Mouse (Mus musculus): ENCODE data around the gene Hoxd8. TPM values are rescaled to one million over a fixed set of nuclear protein-coding genes. Genes with fewer than 3 reads are reported as not detected.

The Hoxd8 gene
- polyA plus RNA-seq, 1 experiment from 2014 or later, result 2.6 TPM

DNA sequence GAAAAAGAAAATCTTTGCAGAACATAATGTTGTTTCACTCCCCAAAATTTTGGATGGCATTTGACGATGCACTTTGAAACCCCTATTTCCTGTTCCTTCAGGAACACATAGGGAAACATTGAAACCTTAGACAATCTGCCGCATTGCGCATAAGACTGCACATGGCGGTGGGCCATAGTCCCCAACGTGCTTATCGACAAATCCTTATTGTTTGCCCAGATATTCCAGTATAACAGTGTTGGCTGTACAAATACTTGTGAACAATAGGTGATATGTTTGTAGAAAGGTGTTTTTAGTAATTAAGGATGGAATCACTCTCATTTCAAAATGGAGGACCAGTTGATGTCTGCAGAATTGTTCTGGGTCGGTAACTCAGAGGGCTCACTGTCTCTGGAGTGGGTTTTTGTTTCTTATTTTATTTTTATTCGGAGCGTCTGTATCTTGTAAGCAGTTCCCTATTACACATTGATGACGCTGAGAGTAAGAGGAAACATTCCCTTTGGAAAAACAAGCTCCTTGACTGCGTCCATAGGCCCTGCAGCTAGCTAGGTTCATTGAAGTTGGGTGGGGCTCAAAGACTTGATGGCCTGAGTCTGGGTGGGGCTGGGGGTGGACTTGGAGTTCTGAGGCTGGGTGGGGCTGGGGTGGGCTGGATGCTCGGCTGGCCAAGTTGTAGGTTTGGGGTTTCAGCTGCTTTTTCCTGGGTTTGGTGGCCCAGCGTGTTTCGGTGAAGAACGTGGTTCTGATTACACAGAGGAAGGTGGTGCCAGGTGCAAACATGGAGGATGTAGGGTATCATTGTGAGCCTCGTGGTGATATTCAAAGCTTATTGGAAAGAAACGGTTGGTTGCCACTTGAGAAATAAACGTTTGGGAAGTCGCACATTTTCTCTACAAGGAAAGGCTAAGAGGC is 9.1 kb downstream of the Hoxd8 start:
- no peak for ATAC-seq (ENCODE audit: insufficient number of reproducible peaks, insufficient read depth, low FRiP score, low TSS enrichment)
- no peak overlapping the region for H3K9ac ChIP-seq
- no peak overlapping the region for H3K4me2 ChIP-seq (replicated peaks)
- no peaks in the 10 kb centered on the region for H3K4me1 ChIP-seq
- H3K9me3 ChIP-seq, result no peaks in the 10 kb centered on the region
- no peaks in the 10 kb centered on the region for H3K36me3 ChIP-seq
- 3% methylated on average over 19 of the region's 19 CpGs for WGBS
- H3K27me3 ChIP-seq, result peaks cover 97% of the 10 kb centered on the region
- no peak overlapping the region for H3K27ac ChIP-seq
- no peak overlapping the region for H3K4me3 ChIP-seq

DNA sequence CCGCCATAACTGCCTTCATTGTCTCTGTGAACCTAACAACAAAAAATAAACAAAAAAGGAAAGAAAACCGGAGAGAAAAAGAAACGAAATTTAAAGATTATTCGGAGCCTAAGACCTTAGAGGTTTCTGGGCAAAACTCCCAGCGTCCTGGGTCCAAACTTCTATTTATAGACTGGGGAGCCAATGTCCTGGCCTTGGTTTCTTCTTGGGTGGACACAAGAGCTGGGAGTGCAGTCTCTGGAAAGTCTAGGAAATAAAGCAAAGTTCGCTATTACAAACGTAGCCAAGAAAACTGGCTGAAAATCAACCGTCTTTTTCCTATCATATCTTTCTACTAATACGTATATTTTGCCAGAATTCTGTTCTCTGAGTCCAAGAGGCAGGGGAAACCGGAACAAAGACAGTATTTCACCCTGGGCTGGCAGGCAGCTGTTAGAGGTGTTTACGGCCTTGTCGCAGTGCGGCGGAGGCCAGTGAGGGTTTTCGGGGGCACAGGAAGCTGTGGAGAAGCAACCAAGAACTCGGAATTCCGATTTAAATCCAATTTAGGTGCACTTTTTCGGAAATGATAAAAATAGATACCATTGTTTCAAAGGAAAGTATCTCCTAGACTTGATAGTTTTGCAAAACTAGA is 9.9 kb downstream of the Hoxd8 start:
- 3% methylated on average over 18 of the region's 18 CpGs for WGBS
- no peak overlapping the region for H3K4me2 ChIP-seq (replicated peaks)

DNA sequence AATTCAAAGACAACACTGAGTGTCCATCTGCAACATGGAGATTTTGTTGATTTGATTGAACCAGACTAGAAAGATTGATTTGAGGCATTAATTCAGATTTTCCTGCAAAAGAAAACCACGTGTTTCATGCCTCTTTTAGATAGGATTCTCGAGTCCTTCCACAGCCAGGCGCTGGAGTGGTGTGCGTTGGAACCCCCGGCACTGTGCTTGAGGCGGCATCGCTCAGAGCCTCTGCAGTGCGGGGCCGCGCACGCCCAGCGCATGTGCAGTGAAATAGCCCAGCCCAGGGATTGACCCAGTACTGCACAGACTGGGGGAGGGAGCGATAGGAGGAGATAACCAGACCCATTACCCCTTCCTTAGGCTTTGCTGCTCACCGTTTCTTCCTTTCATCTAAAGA is 10.5 kb downstream of the Hoxd8 start:
- no peak for ATAC-seq (ENCODE audit: insufficient number of reproducible peaks, insufficient read depth, low FRiP score, low TSS enrichment)
- Histone ChIP-seq H3K4me1 (no peaks in the 10 kb centered on the region), H3K36me3 (no peaks in the 10 kb centered on the region), H3K27ac (no peak overlapping the region), H3K9ac (no peak overlapping the region), H3K27me3 (peaks cover 97% of the 10 kb centered on the region), H3K9me3 (no peaks in the 10 kb centered on the region), H3K4me3 (no peak overlapping the region), H3K4me2 (replicated peaks) (no peak overlapping the region)
- 3% methylated on average over 14 of the region's 14 CpGs for WGBS

More for the DNA sequence above, 9.9 kb downstream of the Hoxd8 start:
- Histone ChIP-seq H3K4me3 (no peak overlapping the region), H3K9ac (no peak overlapping the region), H3K4me1 (no peaks in the 10 kb centered on the region), H3K27me3 (peaks cover 97% of the 10 kb centered on the region), H3K27ac (no peak overlapping the region), H3K36me3 (no peaks in the 10 kb centered on the region), H3K9me3 (no peaks in the 10 kb centered on the region)
- no peak for ATAC-seq (ENCODE audit: insufficient number of reproducible peaks, insufficient read depth, low FRiP score, low TSS enrichment)

DNA sequence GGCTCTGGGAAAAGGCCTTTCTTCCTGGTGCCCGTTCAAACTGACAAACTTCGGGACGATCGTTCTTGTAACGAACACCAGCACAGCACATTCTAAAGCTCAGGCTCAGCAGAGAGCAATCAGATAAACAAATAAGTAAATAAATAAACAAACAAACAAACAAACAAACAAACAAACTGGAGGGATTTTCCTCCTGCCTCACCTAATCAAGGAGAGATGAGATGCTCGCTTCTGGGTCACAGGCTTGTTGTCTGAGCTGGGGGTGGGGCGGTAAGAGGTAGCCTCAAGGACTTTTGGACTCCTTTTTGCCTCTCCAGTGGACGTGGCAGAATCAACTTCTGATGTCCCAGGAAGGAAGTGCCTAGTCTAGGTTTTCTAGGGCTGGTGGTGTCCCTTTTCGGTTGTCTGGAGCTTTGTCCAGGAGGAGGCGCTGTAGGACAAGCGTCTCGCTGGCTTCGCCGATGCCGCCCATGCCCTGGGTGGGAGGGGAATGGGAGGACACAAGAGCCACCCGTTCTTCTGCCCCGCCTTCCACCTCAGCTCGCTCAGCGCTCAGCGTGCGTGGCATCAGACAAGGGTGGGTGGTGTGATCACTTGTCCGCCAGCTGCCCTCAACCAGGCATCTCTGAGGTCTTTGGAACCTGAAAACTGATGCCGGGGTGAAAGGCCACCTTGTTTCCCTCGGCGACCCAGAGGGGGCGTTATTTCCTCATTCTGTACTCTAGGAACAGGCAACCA is 11.3 kb downstream of the Hoxd8 start:
- Histone ChIP-seq H3K27me3 (peaks cover 96% of the 10 kb centered on the region), H3K4me3 (peak overlapping the region; percentile 21), H3K4me1 (no peaks in the 10 kb centered on the region), H3K9ac (no peak overlapping the region), H3K27ac (no peak overlapping the region), H3K36me3 (no peaks in the 10 kb centered on the region), H3K4me2 (replicated peaks) (peak overlapping the region; percentile 47), H3K9me3 (no peaks in the 10 kb centered on the region)
- 2% methylated on average over 26 of the region's 26 CpGs for WGBS
- peak; percentile 54; the same call in 1 of the 2 replicates for ATAC-seq (ENCODE audit: insufficient number of reproducible peaks, insufficient read depth, low FRiP score, low TSS enrichment)

DNA sequence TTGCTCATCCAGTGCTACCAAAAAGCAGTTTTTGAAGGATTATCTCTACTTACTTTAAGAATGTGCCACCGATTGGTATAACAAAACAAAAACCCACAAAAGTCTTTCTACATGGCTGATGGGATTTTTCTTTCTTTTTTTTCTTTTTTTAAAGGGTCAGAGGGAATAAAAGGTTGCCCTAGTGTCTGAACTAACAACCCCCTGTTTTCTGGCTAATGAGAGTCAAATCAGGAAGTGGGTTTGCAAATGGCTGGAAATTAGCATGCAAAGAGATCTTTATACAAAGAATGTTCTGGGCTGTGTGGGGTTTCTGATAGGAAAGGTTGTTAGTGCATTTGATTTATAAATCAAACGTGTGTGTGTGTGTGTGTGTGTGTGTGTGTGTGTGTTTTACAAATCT is 16.0 kb downstream of the Hoxd8 start:
- 8% methylated on average over 2 of the region's 2 CpGs for WGBS
- H3K9me3 ChIP-seq, result no peaks in the 10 kb centered on the region
- H3K4me1 ChIP-seq, result no peaks in the 10 kb centered on the region
- H3K4me3 ChIP-seq, result no peak overlapping the region
- no peak for ATAC-seq (ENCODE audit: insufficient number of reproducible peaks, insufficient read depth, low FRiP score, low TSS enrichment)
- no peak overlapping the region for H3K4me2 ChIP-seq (replicated peaks)
- no peaks in the 10 kb centered on the region for H3K36me3 ChIP-seq
- no peak overlapping the region for H3K27ac ChIP-seq
- H3K9ac ChIP-seq, result no peak overlapping the region
- peaks cover 98% of the 10 kb centered on the region for H3K27me3 ChIP-seq

DNA sequence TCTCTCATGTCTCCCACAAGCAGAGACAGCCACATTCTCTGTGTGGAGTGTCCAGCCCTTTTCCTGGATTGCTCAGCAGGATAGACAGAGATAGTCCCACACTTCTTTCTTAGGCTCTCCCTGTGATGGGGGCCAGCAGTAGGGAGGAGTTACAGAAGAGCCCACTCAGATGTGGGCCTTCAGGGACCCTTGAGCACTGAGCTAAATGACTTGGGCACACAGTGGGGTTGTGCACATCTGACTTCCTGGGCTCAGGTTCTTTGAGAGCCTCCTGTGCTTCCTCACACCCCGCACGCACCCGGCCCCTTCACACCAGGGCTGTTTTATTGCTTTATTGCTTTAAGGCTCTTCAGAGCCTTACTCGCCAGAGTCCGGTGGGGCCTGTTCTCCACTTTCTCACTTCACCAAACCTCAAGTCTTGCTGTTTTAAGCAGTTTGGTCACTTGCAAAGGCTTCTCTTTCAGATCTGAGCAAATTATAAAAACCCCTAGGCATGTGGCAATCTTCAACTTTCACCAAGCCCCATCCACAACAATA is 16.6 kb downstream of the Hoxd8 start:
- H3K4me3 ChIP-seq, result no peak overlapping the region
- H3K36me3 ChIP-seq, result no peaks in the 10 kb centered on the region
- 3% methylated on average over 5 of the region's 5 CpGs for WGBS
- no peak overlapping the region for H3K4me2 ChIP-seq (replicated peaks)
- no peaks in the 10 kb centered on the region for H3K9me3 ChIP-seq
- H3K27ac ChIP-seq, result no peak overlapping the region
- H3K9ac ChIP-seq, result no peak overlapping the region
- H3K27me3 ChIP-seq, result peaks cover 97% of the 10 kb centered on the region
- no peaks in the 10 kb centered on the region for H3K4me1 ChIP-seq
- no peak for ATAC-seq (ENCODE audit: insufficient number of reproducible peaks, insufficient read depth, low FRiP score, low TSS enrichment)

DNA sequence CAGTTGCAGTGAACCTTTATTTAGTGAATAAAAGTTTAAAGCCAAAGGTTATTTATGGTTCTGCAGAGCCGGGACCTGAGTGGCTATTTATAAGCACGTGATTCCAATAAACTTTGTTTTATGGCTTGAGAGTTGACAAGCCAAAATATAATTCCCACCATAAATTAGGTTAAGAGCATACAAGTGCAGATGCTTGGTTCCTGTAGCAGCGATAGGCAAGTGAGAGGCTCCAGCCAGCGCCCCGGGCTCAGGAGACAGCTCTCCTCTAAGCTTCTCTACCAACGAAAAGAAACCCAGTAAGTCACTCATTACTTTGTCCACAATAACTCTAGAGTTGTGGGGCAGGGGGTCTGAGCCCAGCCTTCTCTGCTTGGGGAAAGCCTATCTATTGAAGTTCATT is 17.5 kb downstream of the Hoxd8 start:
- H3K27ac ChIP-seq, result no peak overlapping the region
- H3K4me3 ChIP-seq, result no peak overlapping the region
- H3K36me3 ChIP-seq, result no peaks in the 10 kb centered on the region
- no peak overlapping the region for H3K9ac ChIP-seq
- ATAC-seq (ENCODE audit: insufficient number of reproducible peaks, insufficient read depth, low FRiP score, low TSS enrichment), result no peak
- no peaks in the 10 kb centered on the region for H3K9me3 ChIP-seq
- no peak overlapping the region for H3K4me2 ChIP-seq (replicated peaks)
- 7% methylated on average over 6 of the region's 6 CpGs for WGBS
- H3K27me3 ChIP-seq, result peaks cover 97% of the 10 kb centered on the region
- H3K4me1 ChIP-seq, result no peaks in the 10 kb centered on the region

DNA sequence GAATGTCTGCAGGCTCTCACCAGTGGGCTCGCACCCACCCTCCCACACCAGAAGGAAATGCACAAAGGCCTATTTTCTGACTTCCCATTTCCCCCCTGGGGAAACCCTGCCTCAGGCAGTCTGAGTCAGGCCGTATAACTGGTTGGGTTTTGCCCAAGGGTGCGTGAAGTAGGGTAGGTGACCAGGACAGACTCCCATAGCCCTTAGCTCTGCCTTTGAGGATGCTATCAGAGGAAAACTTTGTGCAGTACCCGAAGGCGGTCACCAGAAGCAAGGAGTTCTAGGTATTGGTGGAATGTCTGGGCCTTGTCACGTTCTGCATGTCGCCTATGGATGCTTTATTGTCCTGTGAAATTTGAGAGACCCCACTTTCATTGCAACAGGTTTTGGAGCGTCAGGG is 18.5 kb downstream of the Hoxd8 start:
- WGBS, result 2% methylated on average over 8 of the region's 8 CpGs
- H3K4me1 ChIP-seq, result no peaks in the 10 kb centered on the region

DNA sequence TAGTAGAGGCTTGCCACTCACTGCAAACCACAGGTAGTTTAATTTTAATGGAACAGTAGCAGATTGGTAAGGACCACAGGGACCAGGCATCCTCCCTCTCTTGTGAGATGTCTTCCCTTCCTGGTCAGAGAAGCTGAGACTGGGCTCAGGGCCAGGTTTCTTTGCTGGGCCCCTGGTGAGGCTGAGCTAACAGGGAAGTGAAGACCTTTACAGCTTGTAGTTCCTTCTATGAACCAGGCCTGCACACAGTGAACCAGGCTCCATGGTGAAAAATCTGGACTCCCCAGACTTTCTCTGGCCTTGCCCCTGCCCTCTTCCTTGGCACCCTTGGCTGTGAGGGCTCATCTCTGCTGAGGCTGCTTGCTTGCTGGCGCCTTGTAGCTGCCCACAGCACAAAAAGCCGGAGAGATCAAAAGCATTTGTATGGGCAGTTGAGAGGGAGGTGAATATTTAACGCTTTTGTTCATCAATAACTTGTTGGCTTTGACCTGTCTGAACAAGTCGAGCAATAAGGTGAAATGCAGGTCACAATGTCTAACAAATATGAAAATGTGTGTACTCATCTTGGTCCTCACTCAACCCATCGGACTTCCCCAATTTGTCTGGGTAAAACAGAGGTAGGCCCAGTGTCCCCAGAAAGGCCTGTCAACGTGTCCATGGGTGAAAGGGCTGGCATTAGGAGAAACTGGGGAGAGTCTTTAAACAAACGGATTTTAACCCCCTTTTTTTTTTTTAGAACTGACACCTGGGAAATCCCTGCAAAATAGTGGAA is 20.0 kb downstream of the Hoxd8 start:
- Histone ChIP-seq H3K4me2 (replicated peaks) (no peak overlapping the region), H3K9me3 (no peaks in the 10 kb centered on the region), H3K36me3 (no peaks in the 10 kb centered on the region), H3K4me3 (no peak overlapping the region), H3K9ac (no peak overlapping the region), H3K27ac (no peak overlapping the region), H3K27me3 (peaks cover 95% of the 10 kb centered on the region), H3K4me1 (no peaks in the 10 kb centered on the region)
- no peak for ATAC-seq (ENCODE audit: insufficient number of reproducible peaks, insufficient read depth, low FRiP score, low TSS enrichment)
- 6% methylated on average over 7 of the region's 7 CpGs for WGBS

More for the DNA sequence above, 18.5 kb downstream of the Hoxd8 start:
- H3K4me3 ChIP-seq, result no peak overlapping the region
- H3K36me3 ChIP-seq, result no peaks in the 10 kb centered on the region
- no peak overlapping the region for H3K9ac ChIP-seq
- no peak overlapping the region for H3K27ac ChIP-seq
- ATAC-seq (ENCODE audit: insufficient number of reproducible peaks, insufficient read depth, low FRiP score, low TSS enrichment), result no peak
- H3K27me3 ChIP-seq, result peaks cover 97% of the 10 kb centered on the region
- H3K4me2 ChIP-seq (replicated peaks), result no peak overlapping the region
- no peaks in the 10 kb centered on the region for H3K9me3 ChIP-seq

DNA sequence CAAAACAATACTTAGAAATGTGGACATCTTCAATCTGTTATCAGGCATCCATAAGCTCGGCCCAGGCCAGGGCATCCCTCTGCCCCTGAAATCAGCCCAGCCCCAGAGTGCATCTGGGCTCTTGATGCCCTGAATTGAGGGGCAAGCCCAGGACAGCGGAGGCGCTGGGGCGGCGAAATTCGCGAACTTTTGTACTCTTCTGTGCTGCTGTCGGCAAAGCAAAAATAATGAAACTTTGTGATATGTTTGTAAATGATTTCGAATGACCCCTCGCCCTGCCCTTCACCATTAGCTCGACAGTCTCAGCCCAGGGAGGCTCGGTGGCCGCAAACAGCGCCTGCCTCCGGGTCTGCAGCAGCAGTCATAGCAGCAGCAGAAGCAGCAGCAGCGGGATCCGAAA is 20.8 kb downstream of the Hoxd8 start:
- ATAC-seq (ENCODE audit: insufficient number of reproducible peaks, insufficient read depth, low FRiP score, low TSS enrichment), result no peak
- H3K27ac ChIP-seq, result no peak overlapping the region
- H3K4me2 ChIP-seq (replicated peaks), result no peak overlapping the region
- no peaks in the 10 kb centered on the region for H3K9me3 ChIP-seq
- no peak overlapping the region for H3K9ac ChIP-seq
- no peaks in the 10 kb centered on the region for H3K4me1 ChIP-seq
- H3K4me3 ChIP-seq, result no peak overlapping the region
- 1% methylated on average over 17 of the region's 17 CpGs for WGBS
- H3K36me3 ChIP-seq, result no peaks in the 10 kb centered on the region
- peaks cover 93% of the 10 kb centered on the region for H3K27me3 ChIP-seq

DNA sequence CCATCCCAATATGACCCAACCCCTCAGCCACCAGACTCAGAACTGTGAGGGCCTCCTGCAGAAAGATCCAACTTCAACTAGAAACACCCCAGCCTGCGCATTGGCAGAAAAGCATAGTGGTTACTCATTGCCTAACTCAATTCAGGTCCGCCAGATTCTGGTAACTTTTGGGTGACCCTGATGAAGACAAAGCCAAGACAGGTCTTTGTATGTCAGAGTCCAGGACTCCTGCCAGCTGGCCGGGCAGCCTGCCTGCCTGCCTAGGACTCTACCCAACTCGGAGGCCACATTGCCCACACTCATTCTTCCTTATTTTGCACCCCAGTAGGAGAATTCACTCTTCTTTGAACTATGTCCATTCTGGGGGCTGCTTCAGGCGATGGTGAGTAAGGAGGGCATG is 22.1 kb downstream of the Hoxd8 start, which contains the start of gene Gm28230:
Gm28230 (plus strand) TSS at position 178 of the 400 bp plus-strand sequence.
- Histone ChIP-seq H3K9me3 (no peaks in the 10 kb centered on the region), H3K9ac (no peak within 1 kb of the TSS; the same call in 1 of the 2 replicates), H3K4me1 (no peaks in the 10 kb centered on the region), H3K4me2 (replicated peaks) (peak within 1 kb of the TSS; percentile 40), H3K27me3 (peaks cover 94% of the 10 kb centered on the region), H3K4me3 (peak within 1 kb of the TSS; percentile 20), H3K36me3 (no peaks in the 10 kb centered on the region), H3K27ac (no peak within 1 kb of the TSS)
- no peak for ATAC-seq (ENCODE audit: insufficient number of reproducible peaks, insufficient read depth, low FRiP score, low TSS enrichment)
- WGBS, result 2% methylated on average over 5 of the region's 5 CpGs
